Mouse (Mus musculus): ENCODE measurements at regions not wholly inside any gene's neighbourhood (a gene's known extent, or its start where the extent isn't known, plus 50 kb on each side); places are given as distances from the start of the nearest gene placed in this dataset.

DNA sequence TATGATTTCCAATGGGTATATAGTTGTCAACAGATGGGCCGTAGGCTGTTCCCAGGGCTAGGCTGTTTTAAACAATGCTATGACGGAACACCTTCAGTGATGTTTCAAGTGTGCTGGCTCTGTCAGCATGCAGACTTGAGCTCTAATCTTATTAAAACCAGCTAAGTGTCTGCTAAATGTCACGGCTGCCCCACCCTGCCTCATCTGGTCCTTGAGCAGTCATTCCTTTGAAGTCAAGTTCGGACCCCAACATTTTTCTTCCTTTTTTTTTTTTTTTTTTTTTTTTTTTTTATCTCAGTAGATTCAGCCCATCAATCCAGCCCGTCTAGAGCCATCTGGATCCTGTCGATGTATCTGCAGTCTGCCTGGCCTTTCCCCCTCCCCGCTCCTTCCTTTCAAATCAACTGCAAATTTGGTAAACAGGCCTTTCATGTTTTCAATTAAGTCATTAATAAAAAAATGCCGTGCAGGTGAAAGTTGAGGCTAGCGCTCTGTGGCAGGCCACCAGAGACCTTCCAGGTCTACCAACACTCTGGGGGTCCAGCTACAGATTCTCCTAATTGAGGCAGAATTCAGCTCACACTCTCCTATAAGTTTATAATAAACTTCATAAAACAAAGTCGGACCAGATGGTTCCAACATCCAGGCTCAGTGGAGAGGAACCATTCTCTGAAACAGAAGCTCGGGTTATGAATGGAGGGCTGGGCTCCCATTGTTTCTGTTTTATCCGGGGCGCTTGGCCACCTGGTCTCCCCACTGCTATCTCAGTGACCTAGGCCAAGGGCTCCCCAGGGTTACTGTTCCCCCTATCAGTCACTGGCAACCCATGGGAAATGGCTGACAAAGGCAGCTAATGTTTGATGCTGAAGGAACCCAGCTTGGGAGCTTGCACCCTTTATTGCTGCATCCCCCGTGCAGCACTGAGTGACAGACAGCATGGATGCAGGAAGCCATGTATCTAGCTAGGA lies 56.3 kb upstream of the Gjb5 start:
- no peaks in the 10 kb centered on the region for H3K4me1 ChIP-seq (ENCODE audit: control insufficient read depth, insufficient read depth, insufficient read length, low read length)
- no peak overlapping the region for H3K27ac ChIP-seq (replicated peaks; ENCODE audit: low read depth, low read length)
- H3K4me3 ChIP-seq (ENCODE audit: insufficient read depth, low read depth, low read length) = no peak overlapping the region
